Mouse (Mus musculus) liver, adult 2 months (tissue): ENCODE data around the gene Sept9.

ENCODE experiments used
- CTCF ChIP-seq: fragments of 200-500 bp; IDR thresholded peaks from 2 replicates; pipeline ENCODE4 v1.5.1; 2011; ENCODE audit warnings: low read depth, low read length, control low read depth
- POLR2A ChIP-seq: fragments of 200-500 bp; IDR thresholded peaks from 2 replicates; pipeline ENCODE4 v1.6.1; 2011; ENCODE audit warnings: low read length, control low read depth; ENCODE audit not compliant: insufficient read depth; ENCODE audit errors: extremely low read depth

- TF ChIP-seq POLR2A (no peak), CTCF (no peak)
Observed at GRCm38 (mm10) chr11:117174098-117174892, 25.2 kb upstream of the Sept9 start.
